Mouse (Mus musculus) neural tube, embryonic 11.5 days (tissue): ENCODE data around the gene App. TPM values are rescaled to one million over a fixed set of nuclear protein-coding genes. Genes with fewer than 3 reads are reported as not detected.

ENCODE experiments used
- ATAC-seq: fragments of 200-750 bp; cut with Nextera tagmentation; 2 replicates; pipeline ENCODE4 v1.8.0; 2017; ENCODE audit warnings: moderate number of reproducible peaks, mild to moderate bottlenecking, moderate TSS enrichment, moderate library complexity; ENCODE audit not compliant: insufficient read depth, low FRiP score, low TSS enrichment
- DNase-seq: peaks from one replicate; pipeline ENCODE4 v3.0.0-alpha.2; 2015; ENCODE audit warnings: low spot score
- H3K27ac ChIP-seq: fragments of 300-500 bp; sonication (generic); 2 replicates; pipeline ENCODE4 v1.5.1; 2014; ENCODE audit warnings: low read depth, mild to moderate bottlenecking, low read length
- H3K27me3 ChIP-seq: fragments of 300-500 bp; sonication (generic); 2 replicates; pipeline ENCODE4 v1.6.1; 2014; ENCODE audit warnings: mild to moderate bottlenecking, low read length, mixed read lengths; ENCODE audit not compliant: control insufficient read depth, insufficient read depth
- H3K36me3 ChIP-seq: fragments of 300-500 bp; sonication (generic); 2 replicates; pipeline ENCODE4 v1.6.1; 2014; ENCODE audit warnings: mild to moderate bottlenecking, low read length, moderate library complexity, mixed read lengths; ENCODE audit not compliant: control insufficient read depth, insufficient read depth
- H3K4me1 ChIP-seq: fragments of 300-500 bp; sonication (generic); 2 replicates; pipeline ENCODE4 v1.6.1; 2014; ENCODE audit warnings: low read length, mixed read lengths; ENCODE audit not compliant: control insufficient read depth, insufficient read depth
- H3K4me2 ChIP-seq: fragments of 300-500 bp; sonication (generic); 2 replicates; pipeline ENCODE4 v1.6.1; 2014; ENCODE audit warnings: low read depth, mild to moderate bottlenecking, moderate library complexity
- H3K4me3 ChIP-seq: fragments of 300-500 bp; sonication (generic); 2 replicates; pipeline ENCODE4 v1.5.1; 2014; ENCODE audit warnings: low read depth, low read length
- H3K9ac ChIP-seq: fragments of 300-500 bp; sonication (generic); 2 replicates; pipeline ENCODE4 v1.6.1; 2014; ENCODE audit warnings: mild to moderate bottlenecking, low read length
- H3K9me3 ChIP-seq: fragments of 300-500 bp; sonication (generic); 2 replicates; pipeline ENCODE4 v1.6.1; 2016; ENCODE audit warnings: low read length; ENCODE audit not compliant: control insufficient read depth
- WGBS: fragments of 180-500 bp; shearing (Covaris S2); extraction: QIAGEN DNeasy Blood & Tissue Kit; methylation state at CpG from one replicate; pipeline ENCODE4 v1.1.7; 2014; 5-methylcytosine and 5-hydroxymethylcytosine counted together
- polyA plus RNA-seq: library from polyadenylated mRNA; unstranded; fragments of >200 nt; fragmentation: Nextera tagmentation; extraction: Ambion mirVana; gene quantifications from 2 replicates; pipeline ENCODE4 v1.2.1, GENCODE M21; 2014

Gene App
- polyA plus RNA-seq, 1 experiment from 2014 or later, result 210 TPM

- WGBS, result 89% methylated on average over 4 of the region's 4 CpGs
- Histone ChIP-seq H3K27me3 (no peaks in the 10 kb centered on the region), H3K9me3 (no peaks in the 10 kb centered on the region), H3K36me3 (peaks cover 3% of the 10 kb centered on the region), H3K9ac (no peak overlapping the region), H3K4me3 (no peak overlapping the region), H3K4me1 (0 out of 2 replicates have a peak, but pooled peaks cover 2% of the 10 kb centered on the region), H3K4me2 (no peak overlapping the region), H3K27ac (no peak overlapping the region)
- ATAC-seq, result no peak
- DNase-seq, result no peak
Observed at GRCm38 (mm10) chr16:85061725-85062124, 111.8 kb downstream of the App start.

GRCm38 (mm10) chr16:85058138-85058537 is 115.4 kb downstream of the App start:
- DNase-seq (no peak), ATAC-seq (no peak)
- Histone ChIP-seq H3K9ac (no peak overlapping the region), H3K4me1 (no peaks in the 10 kb centered on the region), H3K27ac (no peak overlapping the region), H3K9me3 (no peaks in the 10 kb centered on the region), H3K36me3 (peaks cover 5% of the 10 kb centered on the region), H3K4me3 (no peak overlapping the region), H3K27me3 (no peaks in the 10 kb centered on the region), H3K4me2 (no peak overlapping the region)
- 63% methylated on average over 5 of the region's 5 CpGs for WGBS

GRCm38 (mm10) chr16:85056212-85056611 is 117.4 kb downstream of the App start:
- H3K9ac ChIP-seq, result no peak overlapping the region
- no peaks in the 10 kb centered on the region for H3K4me1 ChIP-seq
- ATAC-seq (no peak), DNase-seq (no peak)
- no peak overlapping the region for H3K27ac ChIP-seq
- 96% methylated on average over 10 of the region's 10 CpGs for WGBS
- peaks cover 5% of the 10 kb centered on the region; the same call in 1 of the 2 replicates for H3K36me3 ChIP-seq
- no peaks in the 10 kb centered on the region for H3K9me3 ChIP-seq
- no peak overlapping the region for H3K4me3 ChIP-seq
- H3K4me2 ChIP-seq, result no peak overlapping the region
- no peaks in the 10 kb centered on the region for H3K27me3 ChIP-seq

GRCm38 (mm10) chr16:85053996-85054395 is 119.6 kb downstream of the App start:
- DNase-seq, result no peak
- H3K4me2 ChIP-seq, result no peak overlapping the region
- no peaks in the 10 kb centered on the region for H3K27me3 ChIP-seq
- H3K4me1 ChIP-seq, result no peaks in the 10 kb centered on the region
- WGBS, result 93% methylated on average over 7 of the region's 7 CpGs
- H3K27ac ChIP-seq, result no peak overlapping the region
- no peak overlapping the region for H3K4me3 ChIP-seq
- H3K9me3 ChIP-seq, result no peaks in the 10 kb centered on the region
- no peak overlapping the region for H3K9ac ChIP-seq
- H3K36me3 ChIP-seq, result peaks cover 5% of the 10 kb centered on the region; the same call in 1 of the 2 replicates
- ATAC-seq, result no peak

- Histone ChIP-seq H3K9me3 (no peaks in the 10 kb centered on the region), H3K27ac (no peak overlapping the region), H3K4me1 (no peaks in the 10 kb centered on the region), H3K27me3 (no peaks in the 10 kb centered on the region), H3K36me3 (no peaks in the 10 kb centered on the region), H3K9ac (no peak overlapping the region), H3K4me2 (no peak overlapping the region), H3K4me3 (no peak overlapping the region)
- DNase-seq (no peak), ATAC-seq (no peak)
- 66% methylated on average over 6 of the region's 6 CpGs for WGBS
Observed at GRCm38 (mm10) chr16:85047310-85047709, 126.3 kb downstream of the App start.

GRCm38 (mm10) chr16:85041153-85041959 is 132.2 kb downstream of the App start:
- no peak for ATAC-seq
- peaks cover 10% of the 10 kb centered on the region; the same call in 1 of the 2 replicates for H3K4me1 ChIP-seq
- no peaks in the 10 kb centered on the region for H3K27me3 ChIP-seq
- no peaks in the 10 kb centered on the region for H3K36me3 ChIP-seq
- no peak overlapping the region for H3K4me3 ChIP-seq
- no peaks in the 10 kb centered on the region for H3K9me3 ChIP-seq
- H3K4me2 ChIP-seq, result no peak overlapping the region
- WGBS, result 42% methylated on average over 3 of the region's 3 CpGs
- DNase-seq, result no peak
- H3K27ac ChIP-seq, result no peak overlapping the region
- no peak overlapping the region for H3K9ac ChIP-seq

- no peaks in the 10 kb centered on the region for H3K9me3 ChIP-seq
- H3K27ac ChIP-seq, result peak overlapping the region; percentile 72
- WGBS, result 91% methylated on average over 8 of the region's 8 CpGs
- no peak overlapping the region for H3K9ac ChIP-seq
- no peaks in the 10 kb centered on the region for H3K36me3 ChIP-seq
- DNase-seq (no peak), ATAC-seq (no peak)
- no peaks in the 10 kb centered on the region for H3K27me3 ChIP-seq
- peaks cover 10% of the 10 kb centered on the region; the same call in 1 of the 2 replicates for H3K4me1 ChIP-seq
- H3K4me3 ChIP-seq, result no peak overlapping the region
- no peak overlapping the region for H3K4me2 ChIP-seq
Observed at GRCm38 (mm10) chr16:85038731-85039130, 134.8 kb downstream of the App start.

- peak; percentile 27 for DNase-seq
- peak; percentile 58 for ATAC-seq
- peak overlapping the region; percentile 72 for H3K27ac ChIP-seq
Observed at GRCm38 (mm10) chr16:85037969-85038644, 135.5 kb downstream of the App start.

More at GRCm38 (mm10) chr16:85037969-85038644, 135.5 kb downstream of the App start:
- no peak overlapping the region for H3K4me3 ChIP-seq
- H3K27me3 ChIP-seq, result no peaks in the 10 kb centered on the region
- H3K9ac ChIP-seq, result no peak overlapping the region
- H3K36me3 ChIP-seq, result no peaks in the 10 kb centered on the region
- no peak overlapping the region for H3K4me2 ChIP-seq
- H3K9me3 ChIP-seq, result no peaks in the 10 kb centered on the region
- WGBS, result 48% methylated on average over 10 of the region's 10 CpGs
- H3K4me1 ChIP-seq, result peaks cover 10% of the 10 kb centered on the region; the same call in 1 of the 2 replicates
